Mouse (Mus musculus) WW6 (cell line): Measurements from ENCODE around the gene Trappc1.

Source experiments
- DNase-seq: peaks from one replicate; pipeline ENCODE4 v3.0.0-alpha.2; 2013; ENCODE audit warnings: low read depth, low spot score

Gene Trappc1

DNA sequence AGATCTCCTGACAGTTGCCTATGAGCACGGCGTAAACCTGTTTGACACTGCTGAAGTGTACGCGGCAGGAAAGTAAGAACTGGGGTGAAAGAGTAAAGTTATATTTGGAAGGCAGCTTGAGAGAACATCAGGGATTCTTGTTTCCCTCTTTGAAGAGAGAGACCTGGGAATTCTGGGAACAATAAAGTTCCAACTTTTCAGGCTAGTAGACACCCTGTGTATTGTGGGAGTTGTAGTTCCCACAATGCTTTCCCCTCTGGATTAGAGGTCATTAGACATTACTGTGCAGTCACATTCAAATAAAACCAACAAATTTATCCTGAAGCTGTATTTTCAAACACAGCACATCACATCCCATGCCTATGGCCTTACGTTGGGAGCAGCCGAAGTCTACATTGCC, 4.7 kb downstream of the Trappc1 start:
- no peak for DNase-seq

GRCm38 (mm10) chr11:69331152-69331551, 7.4 kb downstream of the Trappc1 start:
- no peak for DNase-seq

GRCm38 (mm10) chr11:69331929-69332405, 8.2 kb downstream of the Trappc1 start:
- no peak for DNase-seq

GRCm38 (mm10) chr11:69332713-69333253, 9.0 kb downstream of the Trappc1 start:
- no peak for DNase-seq

DNA sequence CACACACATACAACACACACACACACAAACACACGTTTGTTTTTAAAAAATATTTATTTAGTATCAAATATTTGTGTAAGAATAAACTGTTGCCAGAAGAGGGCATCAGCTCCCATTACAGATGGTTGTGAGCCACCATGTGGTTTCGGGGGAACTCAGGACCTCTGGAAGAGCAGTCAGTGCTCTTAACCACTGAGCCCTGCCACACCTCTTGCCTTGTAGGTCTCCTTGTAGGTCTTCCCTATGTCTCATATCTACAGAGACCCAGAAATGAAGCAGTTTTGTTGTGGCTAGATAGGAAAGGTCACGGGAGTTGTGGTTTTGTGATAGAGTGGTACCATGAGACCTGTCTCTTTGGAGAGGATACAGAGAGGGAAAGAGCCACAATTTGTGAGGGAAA, 10.1 kb downstream of the Trappc1 start:
- DNase-seq, result no peak

DNA sequence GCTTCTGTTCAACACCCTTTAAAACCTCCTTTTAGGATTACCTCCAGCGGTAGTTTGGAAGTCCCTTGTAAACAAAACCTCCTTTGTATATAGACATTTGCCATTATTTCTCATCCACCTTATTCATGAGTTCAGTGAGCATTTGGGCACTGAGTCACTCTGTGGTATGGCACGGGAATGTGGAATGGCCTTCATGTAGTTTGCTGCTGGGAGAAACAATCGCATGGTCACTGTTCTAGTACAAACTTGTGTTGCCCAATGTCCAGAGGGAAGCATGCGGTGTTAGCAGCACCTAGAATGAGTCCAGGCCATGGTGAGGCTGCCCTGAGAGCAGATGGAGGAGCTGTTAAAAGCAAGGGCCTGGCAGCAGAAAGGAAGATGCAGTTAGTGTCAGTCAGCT, 11.0 kb downstream of the Trappc1 start:
- no peak for DNase-seq

DNA sequence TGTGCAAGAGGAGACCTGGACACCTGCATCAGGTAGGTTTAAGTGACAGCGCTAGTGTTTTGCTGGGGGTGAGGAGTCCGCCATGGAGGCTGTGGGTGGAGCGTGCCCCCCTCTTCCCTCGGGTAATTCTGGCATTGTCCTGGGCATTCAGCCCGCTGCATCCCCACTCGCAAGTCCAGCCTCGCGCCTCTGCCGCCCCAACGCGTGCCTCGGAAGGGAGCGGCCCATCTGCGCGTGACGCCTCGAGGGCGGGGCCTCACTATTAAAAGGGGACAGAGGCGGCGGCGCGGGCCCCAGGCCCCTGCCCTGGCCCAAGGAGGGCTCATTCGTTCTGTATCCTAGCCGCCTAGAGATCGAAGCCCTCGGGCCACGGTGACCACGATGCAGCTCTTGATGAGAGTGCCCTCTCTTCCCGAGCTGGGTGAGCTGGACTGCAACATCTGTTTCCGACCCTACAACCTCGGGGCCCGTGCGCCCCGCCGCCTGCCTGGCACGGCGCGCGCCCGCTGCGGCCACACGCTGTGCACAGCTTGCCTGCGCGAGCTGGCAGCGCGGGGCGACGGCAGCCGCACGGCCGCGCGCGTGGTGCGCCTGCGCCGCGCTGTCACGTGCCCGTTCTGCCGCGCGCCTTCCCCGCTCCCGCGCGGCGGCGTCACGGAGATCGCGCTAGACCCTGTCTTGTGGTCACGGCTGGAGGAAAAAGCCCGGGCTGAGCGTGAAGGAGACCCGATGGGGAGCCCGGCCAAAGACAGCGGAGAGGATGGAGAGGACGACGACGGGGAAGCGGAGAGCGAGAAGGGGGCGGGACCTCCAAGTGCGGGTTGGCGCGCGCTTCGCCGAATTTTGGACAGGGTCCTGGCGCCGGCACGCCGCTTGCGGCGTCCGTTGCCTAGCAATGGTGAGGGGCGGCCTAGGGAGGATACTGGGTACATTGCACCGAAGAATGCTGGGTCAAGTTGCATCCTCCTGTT, 16.7 kb downstream of the Trappc1 start, which contains the start of gene Rnf227:
Rnf227 (plus strand) TSS at position 301 of the 971 bp plus-strand sequence.
- no peak for DNase-seq

- DNase-seq, result no peak
Observed at GRCm38 (mm10) chr11:69346441-69346840, 22.7 kb downstream of the Trappc1 start.

DNA sequence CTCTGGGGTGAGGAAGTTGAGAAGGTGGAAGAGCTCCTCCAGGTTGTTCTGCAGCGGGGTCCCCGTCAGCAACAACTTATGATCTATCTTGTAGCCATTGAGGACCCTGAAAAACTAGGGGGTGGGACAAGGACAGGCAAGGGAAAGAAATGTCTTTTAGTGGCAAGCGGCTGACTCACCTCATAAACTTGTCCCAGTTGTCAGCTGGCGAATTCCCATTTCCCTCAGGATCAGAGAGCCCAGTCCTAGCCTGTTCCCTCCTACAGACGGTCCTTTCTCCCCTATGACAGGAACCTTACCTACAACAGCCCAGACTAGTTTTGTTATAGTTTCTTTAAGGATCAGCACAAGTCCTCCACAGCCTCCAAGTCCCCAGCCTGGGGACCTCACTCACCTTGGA, 32.8 kb downstream of the Trappc1 start:
- no peak for DNase-seq

GRCm38 (mm10) chr11:69357690-69358089, 33.9 kb downstream of the Trappc1 start:
- DNase-seq, result no peak

GRCm38 (mm10) chr11:69362021-69362420, 38.2 kb downstream of the Trappc1 start:
- no peak for DNase-seq

DNA sequence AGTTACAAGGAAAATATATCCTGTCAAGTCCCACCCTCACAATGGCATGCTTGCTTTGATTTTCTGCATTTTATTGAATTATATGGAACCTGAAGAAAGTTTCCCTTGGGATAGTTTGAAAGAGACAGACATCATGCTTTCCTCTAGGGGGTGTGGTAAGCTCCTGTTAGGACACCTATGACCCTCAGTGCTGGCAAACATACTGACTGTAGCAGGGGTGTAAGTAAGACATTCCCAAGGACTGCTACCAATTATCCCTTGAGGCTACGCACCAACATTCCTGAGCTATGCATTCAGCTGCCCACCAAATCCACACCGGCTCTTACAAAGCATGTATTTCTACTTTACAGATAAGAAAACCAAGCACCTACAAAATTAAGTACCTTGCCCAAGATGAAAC, 38.7 kb downstream of the Trappc1 start:
- no peak for DNase-seq

DNA sequence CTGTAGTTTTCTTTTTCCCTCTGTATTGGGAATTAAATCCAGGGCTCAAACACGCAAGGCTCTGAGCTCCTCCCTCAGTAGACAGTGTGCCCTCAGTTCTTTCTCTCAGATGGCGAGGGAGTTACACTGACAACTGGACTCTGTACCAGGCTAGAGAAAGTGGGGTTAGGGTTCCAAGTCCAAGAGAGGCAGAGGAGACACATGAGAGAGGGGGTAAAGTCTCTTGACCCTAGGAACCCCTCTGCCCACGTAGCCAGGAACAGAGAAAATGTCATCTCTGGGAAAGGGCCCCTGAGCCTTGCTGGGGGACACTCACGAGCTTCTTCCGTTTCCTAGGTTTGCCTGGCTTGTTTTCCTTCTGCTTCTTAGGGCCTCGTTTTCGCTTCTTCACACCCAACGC, 40.6 kb downstream of the Trappc1 start:
- DNase-seq, result no peak

DNA sequence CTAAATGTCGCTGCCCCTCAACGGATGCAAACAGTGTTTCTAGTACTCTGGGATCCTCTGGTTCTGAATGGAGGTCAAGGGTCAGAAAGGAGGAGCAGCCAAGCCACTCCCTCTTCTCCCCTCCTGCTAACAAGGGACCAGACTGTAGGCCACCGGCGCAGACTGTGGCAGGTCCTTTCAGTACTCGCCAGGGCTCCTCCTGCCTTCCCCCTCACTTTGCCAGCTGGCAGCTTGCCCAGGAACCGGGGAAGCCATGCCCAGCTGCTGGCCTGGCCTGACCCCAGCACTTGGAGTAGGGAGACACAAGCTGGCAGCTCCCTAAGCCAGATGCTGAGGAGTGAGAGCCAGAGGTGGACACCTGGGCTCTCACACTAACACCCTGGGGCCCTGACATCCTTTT, 41.1 kb downstream of the Trappc1 start:
- no peak for DNase-seq

- DNase-seq, result no peak
Observed at GRCm38 (mm10) chr11:69365722-69366121, 41.9 kb downstream of the Trappc1 start.

DNA sequence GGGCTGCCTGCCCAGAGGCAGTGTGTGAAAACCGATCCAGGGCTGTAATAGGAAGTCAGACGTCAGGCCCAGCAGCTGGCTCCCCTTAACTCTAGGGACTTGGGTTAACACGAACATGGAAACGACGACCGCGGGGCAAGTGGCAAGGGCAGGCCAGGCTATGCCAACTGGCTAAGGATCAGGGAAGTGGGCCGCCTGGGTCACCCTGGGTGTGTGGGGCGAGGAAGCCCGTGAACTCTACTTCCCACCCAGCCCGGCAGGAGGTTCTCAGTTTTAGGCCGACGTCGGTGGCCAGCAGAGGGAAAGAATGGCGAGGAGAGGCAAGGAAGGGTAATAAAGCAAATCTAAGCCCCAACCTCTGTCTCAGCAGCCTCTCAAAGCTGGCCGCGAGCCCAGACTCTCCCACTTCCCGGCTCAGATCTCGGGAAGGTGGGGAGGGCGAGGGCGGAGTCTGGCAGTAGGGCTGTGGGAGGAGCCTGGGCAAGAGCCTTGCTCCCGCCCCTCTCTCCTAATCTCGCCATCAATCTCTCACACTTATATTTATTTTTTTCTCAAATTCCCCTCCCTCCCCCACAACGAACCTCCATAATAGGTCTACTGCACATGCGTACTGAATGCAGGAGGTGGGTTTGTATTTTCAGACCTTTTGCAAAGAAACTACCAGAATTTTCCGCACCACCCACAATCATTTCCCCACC, 42.5 kb downstream of the Trappc1 start:
- DNase-seq, result no peak

DNA sequence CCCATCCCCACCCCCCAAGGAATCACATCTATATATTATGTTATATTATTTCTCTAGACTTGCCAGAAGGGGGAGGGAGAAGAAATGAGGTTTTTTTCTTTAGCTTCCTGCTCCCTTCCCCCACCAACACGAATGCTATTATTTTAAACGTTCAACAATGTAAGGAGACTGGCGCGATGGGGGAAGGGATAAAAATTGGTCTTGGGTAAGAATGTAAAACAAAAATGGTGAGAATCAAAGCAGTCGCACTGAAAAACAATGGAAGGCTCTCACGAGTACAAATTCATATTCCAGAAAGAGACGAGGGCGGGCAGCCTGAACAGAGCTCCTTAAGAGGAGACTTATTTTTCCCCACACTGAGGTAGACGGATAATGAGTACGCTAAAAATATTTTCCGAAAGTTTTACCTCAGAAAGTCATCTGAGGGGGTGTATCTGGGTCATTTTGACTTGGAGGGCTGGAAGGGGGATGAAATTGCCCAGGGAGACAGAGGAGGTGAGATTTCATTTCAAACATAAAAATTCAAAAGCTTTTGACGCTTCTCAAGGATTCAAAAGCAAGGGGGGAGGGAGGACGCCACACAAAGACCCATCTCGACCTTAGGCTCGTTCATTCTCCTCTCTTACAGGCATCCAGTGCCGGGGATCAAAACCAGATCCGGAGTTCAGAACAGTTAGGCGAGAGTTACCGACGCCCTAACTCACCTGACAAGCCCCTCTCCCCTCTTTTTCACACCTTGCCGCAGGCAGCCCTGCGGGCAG, 43.3 kb downstream of the Trappc1 start:
- no peak for DNase-seq

- DNase-seq, result no peak
Observed at GRCm38 (mm10) chr11:69367616-69368355, 44.0 kb downstream of the Trappc1 start.

- no peak for DNase-seq
Observed at GRCm38 (mm10) chr11:69368356-69369214, 44.8 kb downstream of the Trappc1 start.
